Mouse (Mus musculus): Measurements from ENCODE around the gene Myh14. TPM values are rescaled to one million over a fixed set of nuclear protein-coding genes. Genes with fewer than 3 reads are reported as not detected.

Gene Myh14
- total and polyA plus RNA-seq, 3 experiments, result 0.09 to 1.5 (median 0.60) TPM

GRCm38 (mm10) chr7:44591348-44592116 is 79.1 kb downstream of the Myh14 start:
- TF ChIP-seq MXI1 (IDR thresholded peaks at IDR 0.05; ENCODE audit: low read depth, low read length) (no peak), MAFK (IDR thresholded peaks at IDR 0.05; ENCODE audit: insufficient replicate concordance, low read length) (no peak), RCOR1 (conservative IDR thresholded peaks at IDR 0.05; ENCODE audit: low read depth, low read length) (no peak), UBTF (IDR thresholded peaks at IDR 0.05; ENCODE audit: low read depth, low read length) (no peak), KAT2A (IDR thresholded peaks at IDR 0.05; ENCODE audit: insufficient replicate concordance, low read length) (no peak), TCF12 (IDR thresholded peaks at IDR 0.05; ENCODE audit: low read depth, low read length) (no peak), MYC (IDR thresholded peaks at IDR 0.05; ENCODE audit: low read depth, low read length) (no peak), ZKSCAN1 (IDR thresholded peaks at IDR 0.05; ENCODE audit: borderline replicate concordance, low read depth, low read length) (no peak), MEF2A (IDR thresholded peaks at IDR 0.05; ENCODE audit: borderline replicate concordance, low read depth, low read length) (no peak), ZC3H11A (IDR thresholded peaks at IDR 0.05; ENCODE audit: low read depth, low read length) (no peak), SMC3 (IDR thresholded peaks at IDR 0.05; ENCODE audit: low read depth, low read length) (no peak), RAD21 (IDR thresholded peaks at IDR 0.05; ENCODE audit: low read depth, low read length) (no peak)
- in situ Hi-C loops (cut with MboI; ENCODE audit: low pct_ligation_motif_present, low pct_unique_long_range_greater_than_20kb, low sequenced_read_pairs), result no loop called here

GRCm38 (mm10) chr7:44590402-44591347 is 80.0 kb downstream of the Myh14 start, which contains the start of gene Kcnc3:
Gene Kcnc3, plus strand, starts transcription at chr7:44590664.
- Histone ChIP-seq H3K9ac (ENCODE audit: insufficient read depth, low read depth) (peak within 1 kb of the TSS; percentile 42), H3K9me3 (replicated peaks; ENCODE audit: low read length) (no peaks in the 10 kb centered on the region), H3K4me2 (ENCODE audit: insufficient read depth, low read depth, poor library complexity, severe bottlenecking) (peak within 1 kb of the TSS; percentile 76), H3K36me3 (replicated peaks in 1 of 2; ENCODE audit: control insufficient read depth in 1 of 2, insufficient read depth in 1 of 2, low read length in 1 of 2) (peaks cover 7 to 44% of the 10 kb centered on the region in 2 experiments), H3K4me1 (ENCODE audit: control insufficient read depth in 1 of 2, insufficient read depth in 2 of 2) (peaks cover 13 to 39% of the 10 kb centered on the region in 2 experiments), H3K79me2 (replicated peaks; ENCODE audit: control insufficient read depth, extremely low read depth, insufficient read depth, poor library complexity, severe bottlenecking) (0 out of 2 replicates have a peak, but pooled peaks cover 2% of the 10 kb centered on the region), H3K27me3 (replicated peaks) (peaks cover 10% of the 10 kb centered on the region), H3K4me3 (replicated peaks in 1 of 3; ENCODE audit: low read depth in 2 of 3, low read length in 2 of 3, poor library complexity in 1 of 3) (peak within 1 kb of the TSS; percentile 38 to 82 (median 58)), H3K27ac (ENCODE audit: insufficient read depth, low read depth) (no peak within 1 kb of the TSS)
- dilution Hi-C loops (cut with MboI; ENCODE audit: extremely low pct_ligation_motif_present, extremely low pct_unique_long_range_greater_than_20kb, low sequenced_read_pairs) (no loop called here), in situ Hi-C loops (cut with MboI; ENCODE audit: low pct_ligation_motif_present, low pct_unique_long_range_greater_than_20kb, low sequenced_read_pairs) (no loop called here)
- DNase-seq (ENCODE audit: extremely low read depth), result peak; percentile 97
- TF ChIP-seq MAX (IDR thresholded peaks at IDR 0.05; ENCODE audit: low read length) (peak; percentile 30; the same call in 1 of the 2 replicates), MXI1 (IDR thresholded peaks at IDR 0.05; ENCODE audit: low read depth, low read length) (peak; percentile 40; the same call in 1 of the 2 replicates), ZKSCAN1 (IDR thresholded peaks at IDR 0.05; ENCODE audit: borderline replicate concordance, low read depth, low read length) (no peak), USF2 (conservative IDR thresholded peaks at IDR 0.05; ENCODE audit: low read depth, low read length) (no peak), MAFK (IDR thresholded peaks at IDR 0.05; ENCODE audit: insufficient replicate concordance, low read length) (peak; percentile 88; the same call in 1 of the 2 replicates), EP300 (IDR thresholded peaks at IDR 0.05; ENCODE audit: low read length) (no peak), TCF12 (IDR thresholded peaks at IDR 0.05; ENCODE audit: low read depth, low read length) (peak; percentile 54; the same call in 1 of the 2 replicates), KAT2A (IDR thresholded peaks at IDR 0.05; ENCODE audit: insufficient replicate concordance, low read length) (no peak), BHLHE40 (IDR thresholded peaks at IDR 0.05; ENCODE audit: low read depth, low read length) (no peak), NELFE (IDR thresholded peaks at IDR 0.05; ENCODE audit: low read depth, low read length) (0 out of 2 replicates have a peak, but pooled peaks have one; percentile 49), NRF1 (IDR thresholded peaks at IDR 0.05; ENCODE audit: low read depth, low read length) (0 out of 2 replicates have a peak, but pooled peaks have one; percentile 17), MYC (IDR thresholded peaks at IDR 0.05; ENCODE audit: low read depth, low read length) (no peak), SIN3A (IDR thresholded peaks at IDR 0.05; ENCODE audit: low read length) (no peak), ETS1 (conservative IDR thresholded peaks at IDR 0.05; ENCODE audit: low read depth, low read length) (no peak), JUN (IDR thresholded peaks at IDR 0.05; ENCODE audit: insufficient read depth, low read depth, low read length) (no peak), E2F4 (IDR thresholded peaks at IDR 0.05; ENCODE audit: insufficient replicate concordance, low read depth, low read length) (no peak), POLR2AphosphoS2 (IDR thresholded peaks at IDR 0.05; ENCODE audit: low read depth, low read length) (no peak), CHD1 (IDR thresholded peaks at IDR 0.05; ENCODE audit: low read depth, low read length) (no peak), MAZ (IDR thresholded peaks at IDR 0.05; ENCODE audit: low read depth, low read length) (no peak; the same call in 1 of the 2 replicates), JUND (conservative IDR thresholded peaks at IDR 0.05; ENCODE audit: low read depth, low read length) (no peak)

More at GRCm38 (mm10) chr7:44591348-44592116, 79.1 kb downstream of the Myh14 start:
- Histone ChIP-seq H3K36me3 (replicated peaks in 1 of 2; ENCODE audit: control insufficient read depth in 1 of 2, insufficient read depth in 1 of 2, low read length in 1 of 2) (peaks cover 7 to 42% of the 10 kb centered on the region in 2 experiments), H3K9ac (ENCODE audit: insufficient read depth, low read depth) (peak overlapping the region; percentile 42), H3K4me1 (ENCODE audit: control insufficient read depth in 1 of 2, insufficient read depth in 2 of 2) (peaks cover 13 to 39% of the 10 kb centered on the region in 2 experiments), H3K27ac (ENCODE audit: insufficient read depth, low read depth) (no peak overlapping the region), H3K4me2 (ENCODE audit: insufficient read depth, low read depth, poor library complexity, severe bottlenecking) (peak overlapping the region; percentile 76), H3K4me3 (replicated peaks in 1 of 3; ENCODE audit: low read depth in 2 of 3, low read length in 2 of 3, poor library complexity in 1 of 3) (peak overlapping the region; percentile 38 to 82 (median 58)), H3K27me3 (replicated peaks) (peaks cover 10% of the 10 kb centered on the region), H3K9me3 (replicated peaks; ENCODE audit: low read length) (no peaks in the 10 kb centered on the region), H3K79me2 (replicated peaks; ENCODE audit: control insufficient read depth, extremely low read depth, insufficient read depth, poor library complexity, severe bottlenecking) (0 out of 2 replicates have a peak, but pooled peaks cover 2% of the 10 kb centered on the region)
- dilution Hi-C loops (cut with MboI; ENCODE audit: extremely low pct_ligation_motif_present, extremely low pct_unique_long_range_greater_than_20kb, low sequenced_read_pairs), result no loop called here
- DNase-seq (ENCODE audit: extremely low read depth), result no peak

Measured in CH12.LX (cell line).